Mouse (Mus musculus) erythroblast, embryonic 14.5 days (primary cell): ENCODE results near the gene Nav2.

ENCODE experiments used
- GATA1 ChIP-seq: IDR thresholded peaks from 2 replicates; pipeline ENCODE4 v1.6.1; 2012; ENCODE audit warnings: low read length, inconsistent platforms, mixed read lengths
- TAL1 ChIP-seq: IDR thresholded peaks from 3 replicates; pipeline ENCODE4 v1.6.1; 2012; ENCODE audit warnings: low read length, inconsistent platforms, mixed read lengths

DNA sequence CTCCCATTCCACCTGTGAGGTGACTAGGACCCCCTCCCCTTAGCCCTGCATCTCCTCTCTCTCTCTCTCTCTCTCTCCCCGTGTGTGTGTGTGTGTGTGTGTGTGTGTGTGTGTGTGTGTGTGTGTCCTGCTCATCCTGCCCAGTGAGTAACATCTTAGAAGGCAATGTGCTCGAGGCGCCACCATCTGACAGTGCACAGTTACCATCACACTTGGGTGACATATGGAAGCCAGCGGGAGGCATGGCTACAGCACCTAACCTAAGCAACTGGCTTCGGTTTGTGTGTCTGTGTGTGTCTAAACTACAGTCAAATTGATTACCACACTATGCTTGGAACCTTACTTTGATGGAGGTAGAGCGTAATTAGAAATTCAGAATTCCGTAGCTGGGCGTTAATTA is 366.2 kb downstream of the Nav2 start:
- TF ChIP-seq GATA1: no peak
- TF ChIP-seq TAL1: no peak
